Mouse (Mus musculus) T-cell, adult 2 months (primary cell): ENCODE data around the gene Vps33a.

ENCODE experiments used
- DNase-seq: peaks from one replicate; pipeline ENCODE4 v3.0.0; 2022; ENCODE audit warnings: low spot score

Gene Vps33a

GRCm38 (mm10) chr5:123572357-123573186, at the start of gene Vps33a:
TSS of gene Vps33a (minus strand) at chr5:123573038.
- peak; percentile 98 for DNase-seq

GRCm38 (mm10) chr5:123622421-123622820, 49.6 kb upstream of the Vps33a start:
- DNase-seq: no peak

- peak; percentile 32 for DNase-seq
Observed at GRCm38 (mm10) chr5:123618558-123618957, 45.7 kb upstream of the Vps33a start.

- no peak for DNase-seq
Observed at GRCm38 (mm10) chr5:123614246-123614645, 41.4 kb upstream of the Vps33a start.

- peak; percentile 45 for DNase-seq
Observed at GRCm38 (mm10) chr5:123609843-123610242, 37.0 kb upstream of the Vps33a start.

GRCm38 (mm10) chr5:123609416-123609815, 36.6 kb upstream of the Vps33a start:
- DNase-seq: no peak

GRCm38 (mm10) chr5:123607211-123607669, 34.4 kb upstream of the Vps33a start:
- DNase-seq: no peak

- DNase-seq: peak; percentile 57
Observed at GRCm38 (mm10) chr5:123603496-123603895, 30.7 kb upstream of the Vps33a start.

- no peak for DNase-seq
Observed at GRCm38 (mm10) chr5:123602174-123602573, 29.3 kb upstream of the Vps33a start.

- no peak for DNase-seq
Observed at GRCm38 (mm10) chr5:123599319-123599718, 26.5 kb upstream of the Vps33a start.

- DNase-seq: no peak
Observed at GRCm38 (mm10) chr5:123593622-123594280, 20.9 kb upstream of the Vps33a start.

GRCm38 (mm10) chr5:123580043-123580442, 7.2 kb upstream of the Vps33a start:
- no peak for DNase-seq

- DNase-seq: no peak
Observed at GRCm38 (mm10) chr5:123576696-123577095, 3.9 kb upstream of the Vps33a start.

- DNase-seq: no peak
Observed at GRCm38 (mm10) chr5:123573362-123573761, 524 bp upstream of the Vps33a start.

GRCm38 (mm10) chr5:123561128-123561527, 11.7 kb downstream of the Vps33a start:
- DNase-seq: no peak

GRCm38 (mm10) chr5:123559588-123559987, 13.2 kb downstream of the Vps33a start:
- DNase-seq: no peak

- no peak for DNase-seq
Observed at GRCm38 (mm10) chr5:123556451-123556850, 16.4 kb downstream of the Vps33a start.

GRCm38 (mm10) chr5:123555693-123556092, 17.1 kb downstream of the Vps33a start:
- no peak for DNase-seq

GRCm38 (mm10) chr5:123533801-123534200, 39.0 kb downstream of the Vps33a start:
- DNase-seq: no peak

GRCm38 (mm10) chr5:123530056-123530455, 42.8 kb downstream of the Vps33a start:
- no peak for DNase-seq

- no peak for DNase-seq
Observed at GRCm38 (mm10) chr5:123528641-123529040, 44.2 kb downstream of the Vps33a start.

GRCm38 (mm10) chr5:123525916-123526495, 46.8 kb downstream of the Vps33a start:
- DNase-seq: no peak

- DNase-seq: no peak
Observed at GRCm38 (mm10) chr5:123525281-123525680, 47.6 kb downstream of the Vps33a start, which contains the start of gene Gm49027. TSS of gene Gm49027 (minus strand) at chr5:123525488.
